Mouse (Mus musculus): ENCODE results near the gene Ptpn9. TPM values are rescaled to one million over a fixed set of nuclear protein-coding genes. Genes with fewer than 3 reads are reported as not detected.
"Not testable (repeated sequence)": the region's sequence is repeated elsewhere in the genome, so short reads cannot be mapped to it uniquely, and the experiment has no call there.

The Ptpn9 gene
- polyA plus RNA-seq, 1 experiment: not detected

DNA sequence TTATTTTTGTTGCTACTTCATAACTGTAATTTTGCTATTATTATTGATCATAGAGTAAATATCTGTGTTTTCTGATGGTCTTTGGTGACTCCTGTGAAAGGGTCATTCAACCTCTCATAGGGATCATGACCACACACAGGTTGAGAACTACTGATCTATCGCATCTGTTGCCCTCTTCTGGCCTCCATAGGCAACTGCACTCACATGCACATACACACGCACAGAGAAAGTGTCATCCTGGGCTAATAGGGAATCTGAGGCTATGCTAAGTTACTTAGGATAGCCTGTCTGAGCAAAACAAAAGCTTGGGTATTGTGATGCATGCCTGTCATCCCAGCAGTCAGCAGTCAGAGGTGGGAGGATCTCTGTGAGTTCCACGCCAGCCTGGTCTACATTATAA lies 33.1 kb upstream of the Ptpn9 start:
- H3K4me3 ChIP-seq (ENCODE audit: insufficient read depth, low read depth, low read length): no peak overlapping the region
- WGBS: 96% methylated on average over 3 of the region's 3 CpGs
- TF ChIP-seq CTCF (IDR thresholded peaks at IDR 0.05; ENCODE audit: insufficient read depth, low read depth, low read length) (no peak), POLR2A (IDR thresholded peaks at IDR 0.05; ENCODE audit: insufficient read depth, low read depth, low read length) (no peak)
- H3K4me1 ChIP-seq (ENCODE audit: control insufficient read depth, insufficient read depth, low read length): no peaks in the 10 kb centered on the region
- no peak overlapping the region for H3K27ac ChIP-seq (ENCODE audit: insufficient read depth, low read depth, low read length)

DNA sequence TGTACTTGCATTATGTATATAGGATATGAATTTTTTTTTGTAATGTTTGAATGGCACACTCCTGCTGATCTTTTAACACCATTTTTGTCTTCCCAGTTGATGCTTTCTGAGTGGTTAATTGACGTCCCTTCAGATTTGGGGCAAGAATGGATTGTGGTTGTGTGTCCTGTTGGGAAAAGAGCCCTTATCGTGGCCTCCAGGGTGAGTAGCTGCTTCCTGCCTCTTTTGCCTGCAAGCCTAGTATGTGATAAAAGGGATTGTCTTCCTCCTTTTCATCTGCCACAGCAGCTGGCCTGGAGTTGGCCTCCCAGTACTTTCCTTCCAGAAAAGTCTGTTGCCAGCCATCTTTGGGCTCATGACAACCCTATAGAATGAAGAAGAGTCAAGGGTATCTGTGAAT lies 24.6 kb upstream of the Ptpn9 start:
- TF ChIP-seq POLR2A (IDR thresholded peaks at IDR 0.05; ENCODE audit: insufficient read depth, low read depth, low read length) (no peak), CTCF (IDR thresholded peaks at IDR 0.05; ENCODE audit: insufficient read depth, low read depth, low read length) (no peak)
- H3K4me3 ChIP-seq (ENCODE audit: insufficient read depth, low read depth, low read length): no peak overlapping the region
- no peak overlapping the region for H3K27ac ChIP-seq (ENCODE audit: insufficient read depth, low read depth, low read length)
- H3K4me1 ChIP-seq (ENCODE audit: control insufficient read depth, insufficient read depth, low read length): no peaks in the 10 kb centered on the region
- WGBS: 86% methylated on average over 2 of the region's 2 CpGs

DNA sequence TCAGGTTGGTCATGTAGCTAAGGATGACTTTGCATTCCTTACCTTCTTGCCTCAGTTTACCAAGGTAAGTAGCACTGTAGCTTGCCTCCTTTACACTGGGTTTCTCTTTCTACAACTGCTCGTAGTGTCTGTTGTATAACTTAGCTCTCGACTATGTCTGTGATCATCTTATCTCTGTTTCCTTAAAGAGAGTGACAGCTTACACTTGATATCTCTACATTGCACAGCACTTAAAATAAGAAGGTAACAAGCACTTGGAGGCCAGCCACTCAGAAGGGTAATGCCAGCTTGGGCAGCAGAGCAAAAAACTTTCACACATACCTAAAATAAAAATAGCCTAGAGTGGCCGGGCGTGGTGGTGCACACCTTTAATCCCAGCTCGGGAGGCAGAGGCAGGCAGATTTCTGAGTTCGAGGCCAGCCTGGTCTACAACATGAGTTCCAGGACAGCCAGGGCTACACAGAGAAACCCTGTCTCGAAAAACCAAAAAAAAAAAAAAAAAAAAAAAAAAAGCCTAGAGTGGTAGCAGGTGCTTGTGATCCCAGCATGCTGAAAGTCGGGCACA lies 20.7 kb upstream of the Ptpn9 start:
- no peak overlapping the region for H3K4me3 ChIP-seq (ENCODE audit: insufficient read depth, low read depth, low read length)
- no peak overlapping the region for H3K27ac ChIP-seq (ENCODE audit: insufficient read depth, low read depth, low read length)
- H3K4me1 ChIP-seq (ENCODE audit: control insufficient read depth, insufficient read depth, low read length): no peaks in the 10 kb centered on the region
- TF ChIP-seq POLR2A (IDR thresholded peaks at IDR 0.05; ENCODE audit: insufficient read depth, low read depth, low read length) (no peak), CTCF (IDR thresholded peaks at IDR 0.05; ENCODE audit: insufficient read depth, low read depth, low read length) (no peak)
- 91% methylated on average over 8 of the region's 8 CpGs for WGBS

DNA sequence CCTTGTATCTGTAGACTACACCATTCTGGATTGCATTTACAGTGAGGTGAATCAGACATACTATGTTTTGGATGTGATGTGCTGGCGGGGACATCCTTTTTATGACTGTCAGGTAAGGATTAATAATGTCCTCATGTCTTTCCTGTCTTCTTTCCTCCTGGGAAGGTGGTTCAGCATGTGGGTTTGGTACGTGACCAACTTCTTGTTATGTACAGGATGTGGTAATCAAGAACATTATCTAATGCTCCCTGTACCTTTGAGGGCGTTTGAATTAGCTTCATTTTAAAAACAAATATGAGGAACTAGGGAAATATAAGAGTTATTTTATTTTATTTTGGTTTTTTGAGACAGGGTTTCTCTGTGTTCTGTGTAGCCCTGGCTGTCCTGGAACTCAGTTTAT lies 19.5 kb upstream of the Ptpn9 start:
- Histone ChIP-seq H3K4me1 (ENCODE audit: control insufficient read depth, insufficient read depth, low read length) (no peaks in the 10 kb centered on the region), H3K27ac (ENCODE audit: insufficient read depth, low read depth, low read length) (no peak overlapping the region), H3K4me3 (ENCODE audit: insufficient read depth, low read depth, low read length) (no peak overlapping the region)
- TF ChIP-seq CTCF (IDR thresholded peaks at IDR 0.05; ENCODE audit: insufficient read depth, low read depth, low read length) (no peak), POLR2A (IDR thresholded peaks at IDR 0.05; ENCODE audit: insufficient read depth, low read depth, low read length) (no peak)
- 89% methylated on average over 3 of the region's 3 CpGs for WGBS

DNA sequence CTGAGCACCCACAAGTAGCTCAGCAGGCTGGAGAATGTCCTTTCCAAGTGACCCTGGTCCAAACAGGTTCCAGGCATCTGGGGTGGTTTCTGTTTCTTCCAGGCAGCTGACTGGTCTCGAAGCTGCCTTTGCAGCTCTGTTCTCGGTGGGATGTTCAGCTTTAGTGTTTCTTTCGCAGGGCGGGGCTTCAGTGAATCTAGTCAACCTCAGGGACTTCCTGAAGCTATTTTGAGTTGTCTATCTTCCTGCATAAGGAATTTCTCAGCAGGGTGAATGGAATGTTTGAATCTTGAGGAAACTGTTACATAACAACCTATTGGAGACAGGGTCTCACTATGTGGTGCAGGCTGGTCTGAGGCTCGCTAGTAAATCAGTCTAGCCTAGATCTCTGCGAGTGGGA lies 14.5 kb upstream of the Ptpn9 start:
- no peak for TF ChIP-seq CTCF (IDR thresholded peaks at IDR 0.05; ENCODE audit: insufficient read depth, low read depth, low read length)
- TF ChIP-seq POLR2A (IDR thresholded peaks at IDR 0.05; ENCODE audit: insufficient read depth, low read depth, low read length): no peak
- Histone ChIP-seq H3K27ac (ENCODE audit: insufficient read depth, low read depth, low read length) (no peak overlapping the region), H3K4me3 (ENCODE audit: insufficient read depth, low read depth, low read length) (no peak overlapping the region), H3K4me1 (ENCODE audit: control insufficient read depth, insufficient read depth, low read length) (peaks cover 9% of the 10 kb centered on the region)
- WGBS: 90% methylated on average over 6 of the region's 6 CpGs

DNA sequence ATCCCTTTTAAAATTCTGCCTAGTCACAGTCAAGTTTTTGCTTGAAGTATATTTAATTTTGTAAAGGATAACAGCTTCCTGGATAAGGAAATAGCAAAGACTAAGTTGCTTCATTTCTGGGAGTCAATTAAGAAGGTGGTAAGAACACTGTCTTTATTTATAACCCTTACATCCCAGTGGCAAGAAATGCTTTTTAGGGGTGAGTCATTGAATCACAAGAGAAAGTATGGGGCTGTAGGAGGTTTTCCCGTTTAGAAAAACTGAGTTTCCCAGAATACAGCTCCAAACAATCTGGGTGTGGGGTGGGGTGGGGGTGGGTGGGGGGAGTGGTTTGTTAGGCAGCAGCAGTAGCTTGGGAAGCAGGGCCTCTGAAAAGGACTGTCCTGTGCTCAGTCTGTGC lies 13.2 kb upstream of the Ptpn9 start:
- TF ChIP-seq POLR2A (IDR thresholded peaks at IDR 0.05; ENCODE audit: insufficient read depth, low read depth, low read length) (no peak), CTCF (IDR thresholded peaks at IDR 0.05; ENCODE audit: insufficient read depth, low read depth, low read length) (no peak)
- H3K4me1 ChIP-seq (ENCODE audit: control insufficient read depth, insufficient read depth, low read length): peaks cover 9% of the 10 kb centered on the region
- peak overlapping the region; percentile 93 for H3K27ac ChIP-seq (ENCODE audit: insufficient read depth, low read depth, low read length)
- WGBS: 29% methylated on average over 1 of the region's 1 CpGs
- no peak overlapping the region for H3K4me3 ChIP-seq (ENCODE audit: insufficient read depth, low read depth, low read length)

DNA sequence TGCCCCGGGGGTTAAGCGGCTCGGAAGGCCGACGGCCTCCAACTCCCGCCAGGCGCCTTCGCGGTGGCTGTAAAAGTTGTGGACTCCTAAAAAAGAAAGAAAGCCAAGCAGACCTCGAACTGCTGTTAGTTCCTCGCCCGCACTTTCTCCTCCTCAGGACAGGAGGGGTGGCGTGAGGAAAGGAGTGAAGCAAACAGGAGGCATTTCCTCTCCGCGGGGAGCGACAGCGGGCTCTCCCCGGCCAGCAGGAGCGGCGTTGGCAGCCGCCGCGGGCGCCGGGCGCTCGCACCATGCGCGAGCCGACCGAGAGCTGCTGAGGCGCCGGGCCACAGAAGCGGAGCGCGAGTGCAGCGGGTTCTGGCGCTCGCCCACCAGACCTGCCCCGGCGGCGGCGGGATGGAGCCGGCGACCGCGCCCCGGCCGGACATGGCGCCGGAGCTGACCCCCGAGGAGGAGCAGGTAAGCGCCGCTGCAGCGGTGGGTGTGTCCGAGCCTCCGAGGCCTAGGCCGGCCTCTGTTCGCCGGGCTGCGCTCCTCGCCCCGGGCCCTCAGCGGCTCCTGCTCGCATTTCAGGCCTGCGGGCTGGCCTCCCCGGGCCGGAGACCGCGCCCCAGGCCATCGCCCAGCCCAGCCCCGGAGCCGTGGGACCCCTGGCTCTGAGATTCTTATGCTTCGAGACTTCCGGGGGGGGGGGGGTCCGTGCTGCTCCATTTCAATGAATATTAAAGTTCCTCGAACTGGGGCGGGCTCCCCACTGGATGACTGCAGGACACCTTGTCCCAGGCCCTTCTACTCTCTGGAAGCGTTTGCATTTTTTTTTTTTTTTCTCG lies 690 bp downstream of the Ptpn9 start:
- TF ChIP-seq POLR2A (IDR thresholded peaks at IDR 0.05; ENCODE audit: insufficient read depth, low read depth, low read length): no peak; the same call in 1 of the 2 replicates
- no peak for TF ChIP-seq CTCF (IDR thresholded peaks at IDR 0.05; ENCODE audit: insufficient read depth, low read depth, low read length)
- no peaks in the 10 kb centered on the region for H3K4me1 ChIP-seq (ENCODE audit: control insufficient read depth, insufficient read depth, low read length)
- peak overlapping the region; percentile 85 for H3K4me3 ChIP-seq (ENCODE audit: insufficient read depth, low read depth, low read length)
- under 1% methylated on average over 80 of the region's 80 CpGs for WGBS
- peak overlapping the region; percentile 73 for H3K27ac ChIP-seq (ENCODE audit: insufficient read depth, low read depth, low read length)

DNA sequence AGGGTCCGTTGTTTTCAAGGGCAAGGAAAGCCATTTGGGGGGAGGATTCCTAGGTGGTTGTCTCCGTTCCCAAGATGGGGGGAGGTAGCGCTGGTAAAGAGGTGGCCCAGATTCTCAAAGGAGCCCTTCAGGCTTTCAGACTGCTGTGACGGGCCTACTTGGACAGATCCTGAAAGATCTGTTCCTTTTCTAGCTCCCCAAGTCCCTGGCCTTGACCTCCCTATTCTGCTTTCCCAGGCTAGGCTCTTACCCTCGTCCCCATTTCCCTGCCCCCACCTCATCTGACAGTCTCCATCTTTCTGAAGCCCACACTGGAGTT lies 1.3 kb downstream of the Ptpn9 start:
- Histone ChIP-seq H3K27ac (ENCODE audit: insufficient read depth, low read depth, low read length) (peak overlapping the region; percentile 70), H3K4me3 (ENCODE audit: insufficient read depth, low read depth, low read length) (peak overlapping the region; percentile 85), H3K4me1 (ENCODE audit: control insufficient read depth, insufficient read depth, low read length) (no peaks in the 10 kb centered on the region)
- TF ChIP-seq POLR2A (IDR thresholded peaks at IDR 0.05; ENCODE audit: insufficient read depth, low read depth, low read length) (no peak), CTCF (IDR thresholded peaks at IDR 0.05; ENCODE audit: insufficient read depth, low read depth, low read length) (no peak)
- 0% methylated on average over 5 of the region's 5 CpGs for WGBS

DNA sequence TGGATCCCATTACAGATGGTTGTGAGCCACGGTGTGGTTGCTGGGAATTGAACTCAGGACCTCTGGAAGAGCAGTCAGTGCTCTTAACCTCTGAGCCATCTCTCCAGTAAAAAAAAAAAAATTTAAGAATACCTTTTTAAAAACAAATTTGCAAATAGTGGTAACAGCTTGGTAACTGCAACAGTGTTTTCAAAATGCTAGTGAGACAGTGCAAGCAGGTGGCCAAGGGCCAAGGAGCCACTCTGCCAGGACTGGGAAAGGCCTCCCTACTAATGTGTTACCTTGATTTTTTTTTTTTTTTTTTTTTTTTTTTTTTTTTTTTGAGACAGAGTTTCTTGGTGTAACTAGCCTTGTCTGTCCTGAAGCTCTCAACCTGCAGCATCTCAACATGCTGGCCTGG lies 2.5 kb downstream of the Ptpn9 start:
- not testable (repeated sequence) for H3K4me3 ChIP-seq (ENCODE audit: insufficient read depth, low read depth, low read length); H3K4me1 ChIP-seq (ENCODE audit: control insufficient read depth, insufficient read depth, low read length); H3K27ac ChIP-seq (ENCODE audit: insufficient read depth, low read depth, low read length)
- 78% methylated on average over 1 of the region's 1 CpGs for WGBS

Data from olfactory bulb, adult 2 months (tissue).